Mouse (Mus musculus): Measurements from ENCODE around the gene Trpm1. TPM values are rescaled to one million over a fixed set of nuclear protein-coding genes. Genes with fewer than 3 reads are reported as not detected.

The Trpm1 gene
- polyA plus RNA-seq, 1 experiment from 2014 or later, result 0.42 TPM

GRCm38 (mm10) chr7:64231996-64232395 is 78.4 kb downstream of the Trpm1 start:
- H3K4me3 ChIP-seq (ENCODE audit: low read depth, low read length), result no peak overlapping the region
- H3K27me3 ChIP-seq (ENCODE audit: control insufficient read depth, insufficient read depth, low read length), result no peaks in the 10 kb centered on the region
- WGBS, result 59% methylated on average over 2 of the region's 2 CpGs
- H3K27ac ChIP-seq (ENCODE audit: low read depth, low read length), result no peak overlapping the region
- H3K4me2 ChIP-seq (ENCODE audit: low read depth), result no peak overlapping the region
- H3K36me3 ChIP-seq (ENCODE audit: control insufficient read depth, insufficient read depth, low read length), result no peaks in the 10 kb centered on the region
- H3K4me1 ChIP-seq (ENCODE audit: control insufficient read depth, insufficient read depth, low read length), result no peaks in the 10 kb centered on the region
- DNase-seq (ENCODE audit: low spot score), result no peak
- no peaks in the 10 kb centered on the region for H3K9me3 ChIP-seq (ENCODE audit: control insufficient read depth, low read length)
- no peak overlapping the region for H3K9ac ChIP-seq (ENCODE audit: low read length)
- no peak for ATAC-seq (ENCODE audit: insufficient read depth, low FRiP score, low TSS enrichment)

GRCm38 (mm10) chr7:64234310-64234820 is 80.7 kb downstream of the Trpm1 start:
- H3K9me3 ChIP-seq (ENCODE audit: control insufficient read depth, low read length), result no peaks in the 10 kb centered on the region
- H3K4me2 ChIP-seq (ENCODE audit: low read depth), result no peak overlapping the region
- H3K27ac ChIP-seq (ENCODE audit: low read depth, low read length), result no peak overlapping the region
- no peaks in the 10 kb centered on the region for H3K36me3 ChIP-seq (ENCODE audit: control insufficient read depth, insufficient read depth, low read length)
- ATAC-seq (ENCODE audit: insufficient read depth, low FRiP score, low TSS enrichment) (no peak), DNase-seq (ENCODE audit: low spot score) (no peak)
- no peaks in the 10 kb centered on the region for H3K4me1 ChIP-seq (ENCODE audit: control insufficient read depth, insufficient read depth, low read length)
- no peaks in the 10 kb centered on the region for H3K27me3 ChIP-seq (ENCODE audit: control insufficient read depth, insufficient read depth, low read length)
- 94% methylated on average over 5 of the region's 5 CpGs for WGBS
- no peak overlapping the region for H3K4me3 ChIP-seq (ENCODE audit: low read depth, low read length)
- H3K9ac ChIP-seq (ENCODE audit: low read length), result no peak overlapping the region

- Histone ChIP-seq H3K4me3 (ENCODE audit: low read depth, low read length) (no peak overlapping the region), H3K4me2 (ENCODE audit: low read depth) (no peak overlapping the region), H3K9me3 (ENCODE audit: control insufficient read depth, low read length) (no peaks in the 10 kb centered on the region), H3K36me3 (ENCODE audit: control insufficient read depth, insufficient read depth, low read length) (no peaks in the 10 kb centered on the region), H3K27me3 (ENCODE audit: control insufficient read depth, insufficient read depth, low read length) (no peaks in the 10 kb centered on the region), H3K27ac (ENCODE audit: low read depth, low read length) (no peak overlapping the region), H3K4me1 (ENCODE audit: control insufficient read depth, insufficient read depth, low read length) (no peaks in the 10 kb centered on the region), H3K9ac (ENCODE audit: low read length) (no peak overlapping the region)
- DNase-seq (ENCODE audit: low spot score) (no peak), ATAC-seq (ENCODE audit: insufficient read depth, low FRiP score, low TSS enrichment) (no peak)
- WGBS, result 67% methylated on average over 4 of the region's 4 CpGs
Measured at GRCm38 (mm10) chr7:64236521-64236920, 82.9 kb downstream of the Trpm1 start.

GRCm38 (mm10) chr7:64237747-64238146 is 84.1 kb downstream of the Trpm1 start:
- no peaks in the 10 kb centered on the region for H3K9me3 ChIP-seq (ENCODE audit: control insufficient read depth, low read length)
- H3K27ac ChIP-seq (ENCODE audit: low read depth, low read length), result no peak overlapping the region
- H3K27me3 ChIP-seq (ENCODE audit: control insufficient read depth, insufficient read depth, low read length), result no peaks in the 10 kb centered on the region
- no peak overlapping the region for H3K9ac ChIP-seq (ENCODE audit: low read length)
- no peak overlapping the region for H3K4me3 ChIP-seq (ENCODE audit: low read depth, low read length)
- ATAC-seq (ENCODE audit: insufficient read depth, low FRiP score, low TSS enrichment), result no peak
- H3K36me3 ChIP-seq (ENCODE audit: control insufficient read depth, insufficient read depth, low read length), result no peaks in the 10 kb centered on the region
- 92% methylated on average over 8 of the region's 8 CpGs for WGBS
- DNase-seq (ENCODE audit: low spot score), result no peak
- no peak overlapping the region for H3K4me2 ChIP-seq (ENCODE audit: low read depth)
- H3K4me1 ChIP-seq (ENCODE audit: control insufficient read depth, insufficient read depth, low read length), result no peaks in the 10 kb centered on the region

- H3K27me3 ChIP-seq (ENCODE audit: control insufficient read depth, insufficient read depth, low read length), result no peaks in the 10 kb centered on the region
- 91% methylated on average over 7 of the region's 7 CpGs for WGBS
- DNase-seq (ENCODE audit: low spot score) (no peak), ATAC-seq (ENCODE audit: insufficient read depth, low FRiP score, low TSS enrichment) (no peak)
- H3K4me3 ChIP-seq (ENCODE audit: low read depth, low read length), result no peak overlapping the region
- H3K9ac ChIP-seq (ENCODE audit: low read length), result no peak overlapping the region
- no peak overlapping the region for H3K4me2 ChIP-seq (ENCODE audit: low read depth)
- no peaks in the 10 kb centered on the region for H3K36me3 ChIP-seq (ENCODE audit: control insufficient read depth, insufficient read depth, low read length)
- no peaks in the 10 kb centered on the region for H3K9me3 ChIP-seq (ENCODE audit: control insufficient read depth, low read length)
- no peaks in the 10 kb centered on the region for H3K4me1 ChIP-seq (ENCODE audit: control insufficient read depth, insufficient read depth, low read length)
- no peak overlapping the region for H3K27ac ChIP-seq (ENCODE audit: low read depth, low read length)
Measured at GRCm38 (mm10) chr7:64238410-64239086, 84.9 kb downstream of the Trpm1 start.

GRCm38 (mm10) chr7:64239138-64239805 is 85.6 kb downstream of the Trpm1 start:
- no peak overlapping the region for H3K4me2 ChIP-seq (ENCODE audit: low read depth)
- no peak overlapping the region for H3K27ac ChIP-seq (ENCODE audit: low read depth, low read length)
- 88% methylated on average over 9 of the region's 9 CpGs for WGBS
- no peaks in the 10 kb centered on the region for H3K4me1 ChIP-seq (ENCODE audit: control insufficient read depth, insufficient read depth, low read length)
- DNase-seq (ENCODE audit: low spot score) (no peak), ATAC-seq (ENCODE audit: insufficient read depth, low FRiP score, low TSS enrichment) (no peak)
- H3K4me3 ChIP-seq (ENCODE audit: low read depth, low read length), result no peak overlapping the region
- H3K36me3 ChIP-seq (ENCODE audit: control insufficient read depth, insufficient read depth, low read length), result no peaks in the 10 kb centered on the region
- H3K27me3 ChIP-seq (ENCODE audit: control insufficient read depth, insufficient read depth, low read length), result no peaks in the 10 kb centered on the region
- H3K9me3 ChIP-seq (ENCODE audit: control insufficient read depth, low read length), result no peaks in the 10 kb centered on the region
- H3K9ac ChIP-seq (ENCODE audit: low read length), result no peak overlapping the region

- H3K27ac ChIP-seq (ENCODE audit: low read depth, low read length), result no peak overlapping the region
- no peaks in the 10 kb centered on the region for H3K4me1 ChIP-seq (ENCODE audit: control insufficient read depth, insufficient read depth, low read length)
- no peak overlapping the region for H3K4me2 ChIP-seq (ENCODE audit: low read depth)
- DNase-seq (ENCODE audit: low spot score), result no peak
- H3K36me3 ChIP-seq (ENCODE audit: control insufficient read depth, insufficient read depth, low read length), result no peaks in the 10 kb centered on the region
- no peaks in the 10 kb centered on the region for H3K9me3 ChIP-seq (ENCODE audit: control insufficient read depth, low read length)
- H3K9ac ChIP-seq (ENCODE audit: low read length), result no peak overlapping the region
- 89% methylated on average over 4 of the region's 4 CpGs for WGBS
- H3K4me3 ChIP-seq (ENCODE audit: low read depth, low read length), result no peak overlapping the region
- no peak for ATAC-seq (ENCODE audit: insufficient read depth, low FRiP score, low TSS enrichment)
- no peaks in the 10 kb centered on the region for H3K27me3 ChIP-seq (ENCODE audit: control insufficient read depth, insufficient read depth, low read length)
Measured at GRCm38 (mm10) chr7:64239806-64240315, 86.2 kb downstream of the Trpm1 start.

- Histone ChIP-seq H3K9ac (ENCODE audit: low read length) (no peak overlapping the region), H3K4me3 (ENCODE audit: low read depth, low read length) (no peak overlapping the region), H3K4me1 (ENCODE audit: control insufficient read depth, insufficient read depth, low read length) (no peaks in the 10 kb centered on the region), H3K27me3 (ENCODE audit: control insufficient read depth, insufficient read depth, low read length) (no peaks in the 10 kb centered on the region), H3K4me2 (ENCODE audit: low read depth) (no peak overlapping the region), H3K27ac (ENCODE audit: low read depth, low read length) (no peak overlapping the region), H3K9me3 (ENCODE audit: control insufficient read depth, low read length) (no peaks in the 10 kb centered on the region), H3K36me3 (ENCODE audit: control insufficient read depth, insufficient read depth, low read length) (no peaks in the 10 kb centered on the region)
- no peak for DNase-seq (ENCODE audit: low spot score)
- 82% methylated on average over 4 of the region's 4 CpGs for WGBS
- ATAC-seq (ENCODE audit: insufficient read depth, low FRiP score, low TSS enrichment), result no peak
Measured at GRCm38 (mm10) chr7:64242424-64242823, 88.8 kb downstream of the Trpm1 start.

- Histone ChIP-seq H3K4me3 (ENCODE audit: low read depth, low read length) (no peak overlapping the region), H3K27ac (ENCODE audit: low read depth, low read length) (no peak overlapping the region), H3K27me3 (ENCODE audit: control insufficient read depth, insufficient read depth, low read length) (no peaks in the 10 kb centered on the region), H3K4me1 (ENCODE audit: control insufficient read depth, insufficient read depth, low read length) (no peaks in the 10 kb centered on the region), H3K9ac (ENCODE audit: low read length) (no peak overlapping the region), H3K36me3 (ENCODE audit: control insufficient read depth, insufficient read depth, low read length) (no peaks in the 10 kb centered on the region), H3K4me2 (ENCODE audit: low read depth) (no peak overlapping the region), H3K9me3 (ENCODE audit: control insufficient read depth, low read length) (no peaks in the 10 kb centered on the region)
- WGBS, result 83% methylated on average over 6 of the region's 6 CpGs
- DNase-seq (ENCODE audit: low spot score) (no peak), ATAC-seq (ENCODE audit: insufficient read depth, low FRiP score, low TSS enrichment) (no peak)
Measured at GRCm38 (mm10) chr7:64244371-64244770, 90.7 kb downstream of the Trpm1 start.
